Mouse (Mus musculus): ENCODE measurements around the gene Ppp1cc. TPM values are rescaled to one million over a fixed set of nuclear protein-coding genes. Genes with fewer than 3 reads are reported as not detected.

The Ppp1cc gene
- polyA plus RNA-seq, 1 experiment = 73.9 TPM

GRCm38 (mm10) chr5:122131076-122132051 is 26.7 kb upstream of the Ppp1cc start:
- H3K36me3 ChIP-seq (ENCODE audit: control insufficient read depth, insufficient read depth, low read length) = no peaks in the 10 kb centered on the region
- 1% methylated on average over 34 of the region's 34 CpGs for WGBS
- H3K4me1 ChIP-seq (ENCODE audit: control insufficient read depth, insufficient read depth, insufficient read length) = peaks cover 8% of the 10 kb centered on the region; the same call in 1 of the 2 replicates
- peak overlapping the region; percentile 54 for H3K4me3 ChIP-seq (ENCODE audit: extremely low read depth, insufficient read depth, insufficient read length)
- H3K27me3 ChIP-seq (ENCODE audit: control insufficient read depth, insufficient read depth, low read length) = no peaks in the 10 kb centered on the region
- H3K27ac ChIP-seq (ENCODE audit: insufficient read depth, low read length) = peak overlapping the region; percentile 54
- DNase-seq (ENCODE audit: low read depth in 1 of 2, low spot score in 2 of 2) = peak; percentile 76 to 91
- TF ChIP-seq POLR2A (IDR thresholded peaks at IDR 0.05; ENCODE audit: low read depth, low read length) (no peak), CTCF (IDR thresholded peaks at IDR 0.05; ENCODE audit: extremely low read depth, insufficient read depth, insufficient read length, insufficient replicate concordance) (peak; percentile 90)

DNA sequence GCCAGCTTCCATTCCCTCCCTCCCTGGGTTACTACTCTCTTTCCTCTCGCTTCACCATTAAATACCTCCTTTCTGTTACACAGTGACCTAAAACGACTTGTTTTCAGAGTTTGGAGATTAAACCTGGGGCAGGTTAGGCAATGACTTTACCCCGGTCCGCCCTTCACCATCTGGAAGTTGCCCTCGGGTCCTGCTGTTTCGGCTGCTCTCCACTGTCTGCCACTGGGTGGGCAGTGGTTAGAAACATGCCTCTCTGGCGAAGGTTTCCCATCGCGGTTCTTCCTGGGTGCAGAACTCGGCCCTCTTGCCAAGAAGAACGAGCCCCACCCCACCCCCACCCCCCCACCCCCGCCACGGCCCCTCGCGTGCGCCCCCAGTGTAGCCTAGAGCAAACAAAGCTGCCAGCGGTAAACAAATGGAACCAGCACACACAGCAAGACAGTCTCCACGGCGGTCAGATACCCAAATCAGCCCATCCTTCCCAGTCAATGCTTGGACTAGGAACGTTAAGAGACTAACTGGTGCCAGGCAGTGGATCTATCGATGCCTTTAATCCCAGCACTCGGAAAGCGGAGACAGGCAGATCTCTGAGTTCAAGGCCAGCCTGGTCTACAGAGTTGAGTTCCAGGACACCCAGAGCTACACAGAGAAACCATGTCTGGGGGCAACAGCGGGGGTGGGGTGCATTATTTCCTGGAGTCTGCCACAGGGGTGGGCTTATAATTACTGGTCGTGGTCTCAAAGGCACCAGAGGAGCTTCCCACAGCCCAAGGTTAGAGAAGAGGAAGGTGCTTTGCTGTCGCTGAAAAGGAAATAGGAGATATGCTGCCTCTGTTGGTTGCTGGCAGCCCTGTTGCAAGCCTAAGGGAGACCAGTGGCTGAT is 25.7 kb upstream of the Ppp1cc start:
- H3K4me3 ChIP-seq (ENCODE audit: extremely low read depth, insufficient read depth, insufficient read length) = peak overlapping the region; percentile 54
- no peaks in the 10 kb centered on the region for H3K27me3 ChIP-seq (ENCODE audit: control insufficient read depth, insufficient read depth, low read length)
- no peak for DNase-seq (ENCODE audit: low read depth in 1 of 2, low spot score in 2 of 2)
- peaks cover 8% of the 10 kb centered on the region; the same call in 1 of the 2 replicates for H3K4me1 ChIP-seq (ENCODE audit: control insufficient read depth, insufficient read depth, insufficient read length)
- TF ChIP-seq POLR2A (IDR thresholded peaks at IDR 0.05; ENCODE audit: low read depth, low read length) = no peak
- no peak for TF ChIP-seq CTCF (IDR thresholded peaks at IDR 0.05; ENCODE audit: extremely low read depth, insufficient read depth, insufficient read length, insufficient replicate concordance)
- H3K27ac ChIP-seq (ENCODE audit: insufficient read depth, low read length) = no peak overlapping the region
- no peaks in the 10 kb centered on the region for H3K36me3 ChIP-seq (ENCODE audit: control insufficient read depth, insufficient read depth, low read length)
- 26% methylated on average over 26 of the region's 26 CpGs for WGBS

- 77% methylated on average over 9 of the region's 9 CpGs for WGBS
Measured at GRCm38 (mm10) chr5:122133050-122133389, 25.1 kb upstream of the Ppp1cc start.

GRCm38 (mm10) chr5:122134395-122135289 is 23.4 kb upstream of the Ppp1cc start:
- no peak for TF ChIP-seq CTCF (IDR thresholded peaks at IDR 0.05; ENCODE audit: extremely low read depth, insufficient read depth, insufficient read length, insufficient replicate concordance)
- no peak for TF ChIP-seq POLR2A (IDR thresholded peaks at IDR 0.05; ENCODE audit: low read depth, low read length)
- H3K27me3 ChIP-seq (ENCODE audit: control insufficient read depth, insufficient read depth, low read length) = no peaks in the 10 kb centered on the region
- DNase-seq (ENCODE audit: low read depth in 1 of 2, low spot score in 2 of 2) = no peak
- peaks cover 8% of the 10 kb centered on the region; the same call in 1 of the 2 replicates for H3K4me1 ChIP-seq (ENCODE audit: control insufficient read depth, insufficient read depth, insufficient read length)
- H3K27ac ChIP-seq (ENCODE audit: insufficient read depth, low read length) = no peak overlapping the region
- H3K36me3 ChIP-seq (ENCODE audit: control insufficient read depth, insufficient read depth, low read length) = no peaks in the 10 kb centered on the region
- no peak overlapping the region for H3K4me3 ChIP-seq (ENCODE audit: extremely low read depth, insufficient read depth, insufficient read length)
- WGBS = 89% methylated on average over 14 of the region's 14 CpGs

More at GRCm38 (mm10) chr5:122133050-122133389, 25.1 kb upstream of the Ppp1cc start:
- H3K4me3 ChIP-seq (ENCODE audit: extremely low read depth, insufficient read depth, insufficient read length) = no peak overlapping the region
- TF ChIP-seq CTCF (IDR thresholded peaks at IDR 0.05; ENCODE audit: extremely low read depth, insufficient read depth, insufficient read length, insufficient replicate concordance) (no peak), POLR2A (IDR thresholded peaks at IDR 0.05; ENCODE audit: low read depth, low read length) (no peak)
- H3K4me1 ChIP-seq (ENCODE audit: control insufficient read depth, insufficient read depth, insufficient read length) = peaks cover 8% of the 10 kb centered on the region; the same call in 1 of the 2 replicates
- no peak for DNase-seq (ENCODE audit: low read depth in 1 of 2, low spot score in 2 of 2)
- H3K27ac ChIP-seq (ENCODE audit: insufficient read depth, low read length) = no peak overlapping the region
- no peaks in the 10 kb centered on the region for H3K36me3 ChIP-seq (ENCODE audit: control insufficient read depth, insufficient read depth, low read length)
- H3K27me3 ChIP-seq (ENCODE audit: control insufficient read depth, insufficient read depth, low read length) = no peaks in the 10 kb centered on the region

- 91% methylated on average over 3 of the region's 3 CpGs for WGBS
Measured at GRCm38 (mm10) chr5:122135290-122135882, 22.7 kb upstream of the Ppp1cc start.

More at GRCm38 (mm10) chr5:122135290-122135882, 22.7 kb upstream of the Ppp1cc start:
- H3K4me3 ChIP-seq (ENCODE audit: extremely low read depth, insufficient read depth, insufficient read length) = no peak overlapping the region
- H3K36me3 ChIP-seq (ENCODE audit: control insufficient read depth, insufficient read depth, low read length) = no peaks in the 10 kb centered on the region
- TF ChIP-seq POLR2A (IDR thresholded peaks at IDR 0.05; ENCODE audit: low read depth, low read length) (no peak), CTCF (IDR thresholded peaks at IDR 0.05; ENCODE audit: extremely low read depth, insufficient read depth, insufficient read length, insufficient replicate concordance) (no peak)
- no peak for DNase-seq (ENCODE audit: low read depth in 1 of 2, low spot score in 2 of 2)
- H3K27me3 ChIP-seq (ENCODE audit: control insufficient read depth, insufficient read depth, low read length) = no peaks in the 10 kb centered on the region
- H3K27ac ChIP-seq (ENCODE audit: insufficient read depth, low read length) = no peak overlapping the region
- H3K4me1 ChIP-seq (ENCODE audit: control insufficient read depth, insufficient read depth, insufficient read length) = peaks cover 6% of the 10 kb centered on the region; the same call in 1 of the 2 replicates
